Comparison of ENCODE assay signal across 18 mouse cellular contexts in genomic region chr2:180087472-180087871, GRCm38 (mm10). TPM values are rescaled to one million over a fixed set of nuclear protein-coding genes. Genes with fewer than 3 reads are reported as not detected.
A peak's percentile ranks its signal among the peaks of the same experiment; 100 is the strongest.
DNase-seq lines count a peak whose midpoint lies in the region; ATAC-seq and TF ChIP-seq lines count a peak whose summit lies in the region.
"Had no signal": no experiment of that assay in that cellular context is flagged by ENCODE, and none has a peak within 500 bp of the region (broad histone marks: within the 10 kb centered on the region; RNA-seq: fewer than 3 reads in every experiment).

No protein-coding gene starts in this region.

- H3K27me3 ChIP-seq in midbrain, embryonic 11.5 days (ENCODE audit: control insufficient read depth, insufficient read depth, low read length): no peaks in the 10 kb centered on the region
- H3K27me3 ChIP-seq in midbrain, embryonic 16.5 days (ENCODE audit: control insufficient read depth, insufficient read depth, low read depth, low read length): no peaks in the 10 kb centered on the region
- H3K27me3 ChIP-seq: neural tube, embryonic 15.5 days had no signal

- 95% methylated on average over 4 of the region's 4 CpGs for WGBS in midbrain, embryonic 11.5 days
- WGBS in midbrain, embryonic 16.5 days: 89% methylated on average over 4 of the region's 4 CpGs

- H3K36me3 ChIP-seq in midbrain, embryonic 11.5 days (ENCODE audit: control insufficient read depth, insufficient read depth, low read length): no peaks in the 10 kb centered on the region
- H3K36me3 ChIP-seq in midbrain, embryonic 16.5 days (ENCODE audit: control insufficient read depth, insufficient read depth, low read length): peaks cover 12% of the 10 kb centered on the region

- no peak for TF ChIP-seq POLR2A in brain, embryonic 14.5 days (IDR thresholded peaks at IDR 0.05; ENCODE audit: borderline replicate concordance, extremely low read depth, insufficient read depth, insufficient read length, poor library complexity, severe bottlenecking)

- H3K27ac ChIP-seq in layer of hippocampus, adult 2 months: no peak overlapping the region
- no peak overlapping the region for H3K27ac ChIP-seq in midbrain, embryonic 11.5 days (ENCODE audit: low read depth, low read length)
- H3K27ac ChIP-seq in midbrain, embryonic 16.5 days (ENCODE audit: low read length): no peak overlapping the region
- H3K27ac ChIP-seq: heart, embryonic 10.5 days; neural tube, embryonic 15.5 days had no signal

- no peak overlapping the region for H3K4me2 ChIP-seq in midbrain, embryonic 11.5 days
- no peak overlapping the region for H3K4me2 ChIP-seq in midbrain, embryonic 16.5 days (ENCODE audit: low read length)
- H3K4me2 ChIP-seq: neural tube, embryonic 15.5 days had no signal

- peak; percentile 59 for TF ChIP-seq CTCF in layer of hippocampus, adult 2 months (conservative IDR thresholded peaks at IDR 0.05)
- TF ChIP-seq CTCF in brain, embryonic 14.5 days (IDR thresholded peaks at IDR 0.05; ENCODE audit: borderline replicate concordance, extremely low read depth, insufficient read depth, insufficient read length): peak; percentile 16; the same call in 1 of the 2 replicates

- no peak overlapping the region for H3K9ac ChIP-seq in midbrain, embryonic 11.5 days (ENCODE audit: low read length)
- H3K9ac ChIP-seq in midbrain, embryonic 16.5 days (ENCODE audit: low read depth, low read length): no peak overlapping the region
- H3K9ac ChIP-seq: forebrain, postnatal 0 days; neural tube, embryonic 15.5 days had no signal

- DNase-seq in layer of hippocampus, adult 2 months (ENCODE audit: low spot score in 2 of 2): no peak
- DNase-seq in layer of hippocampus, adult 9-11 months: no peak
- DNase-seq in midbrain, embryonic 11.5 days (ENCODE audit: low spot score, missing footprints): peak; percentile 80
- DNase-seq in brain, embryonic 14.5 days (ENCODE audit: low read depth): no peak
- no peak for DNase-seq in right cerebral cortex, postnatal 36 days (ENCODE audit: low spot score in 2 of 2)
- DNase-seq in MN1 (ENCODE audit: low spot score): no peak
- DNase-seq: adrenal gland, postnatal 25 days; cerebellum, adult 8-10 months; forebrain, postnatal 0 days; heart, postnatal 14 days; right cerebral cortex, postnatal 25 days; thymus, postnatal 25 days had no signal

- no peak overlapping the region for H3K4me3 ChIP-seq in layer of hippocampus, adult 2 months
- H3K4me3 ChIP-seq in midbrain, embryonic 11.5 days (ENCODE audit: low read depth, low read length): no peak overlapping the region
- no peak overlapping the region for H3K4me3 ChIP-seq in midbrain, embryonic 16.5 days (ENCODE audit: low read depth, low read length)
- H3K4me3 ChIP-seq: heart, embryonic 10.5 days; neural tube, embryonic 15.5 days had no signal

- peaks cover 2% of the 10 kb centered on the region; the same call in 1 of the 2 replicates for H3K4me1 ChIP-seq in midbrain, embryonic 11.5 days (ENCODE audit: control insufficient read depth, insufficient read depth, low read length)
- no peaks in the 10 kb centered on the region for H3K4me1 ChIP-seq in midbrain, embryonic 16.5 days (ENCODE audit: control insufficient read depth, insufficient read depth, low read length)

- H3K9me3 ChIP-seq in midbrain, embryonic 11.5 days (ENCODE audit: control insufficient read depth, low read length): no peaks in the 10 kb centered on the region
- H3K9me3 ChIP-seq in midbrain, embryonic 16.5 days (replicated peaks; ENCODE audit: control insufficient read depth, low read length, poor library complexity, severe bottlenecking): no peaks in the 10 kb centered on the region
- H3K9me3 ChIP-seq: heart, embryonic 10.5 days; neural tube, embryonic 15.5 days had no signal

- no peak for ATAC-seq in midbrain, embryonic 11.5 days (ENCODE audit: low FRiP score)
- no peak for ATAC-seq in midbrain, embryonic 16.5 days
- ATAC-seq: forebrain, postnatal 0 days had no signal

RNA-seq across cellular contexts. Expression of gene Hrh3, which starts 16.8 kb away (rescaled TPM):
- total RNA-seq in layer of hippocampus, adult 2 months (2021): 10 to 100 TPM; 46.4 to 47.6 TPM
- polyA plus RNA-seq in midbrain, embryonic 11.5 days (2014; fragmentation: Nextera tagmentation; extraction: Ambion mirVana): 3.0 and 3.2 TPM in 2 replicates
- polyA plus RNA-seq in midbrain, embryonic 16.5 days (2015; fragmentation: Nextera tagmentation; extraction: Ambion mirVana): 3.3 TPM in 2 replicates
- polyA plus RNA-seq in brain, embryonic 14.5 days (2012; rRNA removed): 10.8 and 11.0 TPM in 2 replicates
- total RNA-seq: gastrocnemius, adult 8-10 months; heart, postnatal 14 days had no signal
- polyA plus RNA-seq: heart, embryonic 10.5 days; kidney, embryonic 14.5 days; lung, embryonic 16.5 days had no signal

RNA-seq across cellular contexts. Expression of gene Mtg2, which starts 17.1 kb away (rescaled TPM):
- 10 to 100 TPM; 19.2 to 22.7 TPM for total RNA-seq in layer of hippocampus, adult 2 months (2021)
- polyA plus RNA-seq in midbrain, embryonic 11.5 days (2014; fragmentation: Nextera tagmentation; extraction: Ambion mirVana): 29.8 and 30.3 TPM in 2 replicates
- polyA plus RNA-seq in midbrain, embryonic 16.5 days (2015; fragmentation: Nextera tagmentation; extraction: Ambion mirVana): 34.9 and 35.7 TPM in 2 replicates
- polyA plus RNA-seq in brain, embryonic 14.5 days (2012; rRNA removed): 36.3 and 39.7 TPM in 2 replicates

RNA-seq across cellular contexts. Expression of gene Osbpl2, which starts 31.6 kb away (rescaled TPM):
- 10 to 100 TPM; 46.0 to 49.2 TPM for total RNA-seq in layer of hippocampus, adult 2 months (2021)
- polyA plus RNA-seq in midbrain, embryonic 11.5 days (2014; fragmentation: Nextera tagmentation; extraction: Ambion mirVana): 43.3 and 46.3 TPM in 2 replicates
- 75.5 and 76.1 TPM in 2 replicates for polyA plus RNA-seq in midbrain, embryonic 16.5 days (2015; fragmentation: Nextera tagmentation; extraction: Ambion mirVana)
- polyA plus RNA-seq in brain, embryonic 14.5 days (2012; rRNA removed): 35.8 and 47.8 TPM in 2 replicates

RNA-seq across cellular contexts. Expression of gene Ss18l1, which starts 45.2 kb away (rescaled TPM):
- 10 to 100 TPM; 43.2 to 44.9 TPM for total RNA-seq in layer of hippocampus, adult 2 months (2021)
- 14.6 and 17.8 TPM in 2 replicates for polyA plus RNA-seq in midbrain, embryonic 11.5 days (2014; fragmentation: Nextera tagmentation; extraction: Ambion mirVana)
- 70.4 and 74.3 TPM in 2 replicates for polyA plus RNA-seq in midbrain, embryonic 16.5 days (2015; fragmentation: Nextera tagmentation; extraction: Ambion mirVana)
- polyA plus RNA-seq in brain, embryonic 14.5 days (2012; rRNA removed): 50.2 and 73.1 TPM in 2 replicates

RNA-seq across cellular contexts. Expression of gene Psma7, which starts 45.2 kb away (rescaled TPM):
- 100 to 1,000 TPM; 166 to 176 TPM for total RNA-seq in layer of hippocampus, adult 2 months (2021)
- polyA plus RNA-seq in midbrain, embryonic 11.5 days (2014; fragmentation: Nextera tagmentation; extraction: Ambion mirVana): 697 and 701 TPM in 2 replicates
- polyA plus RNA-seq in midbrain, embryonic 16.5 days (2015; fragmentation: Nextera tagmentation; extraction: Ambion mirVana): 504 and 541 TPM in 2 replicates
- 324 and 394 TPM in 2 replicates for polyA plus RNA-seq in brain, embryonic 14.5 days (2012; rRNA removed)
